Mouse (Mus musculus) kidney, adult 9 months (tissue): Measurements from ENCODE around the gene Lsamp.

ENCODE experiments used
- DNase-seq: peaks from one replicate; pipeline ENCODE4 v3.0.0; 2022

Lsamp gene

GRCm38 (mm10) chr16:41623871-41624270 is 1639.7 kb downstream of the Lsamp start:
- DNase-seq, result no peak

- DNase-seq, result no peak
These were observed 1649.7 kb downstream of the Lsamp start for GRCm38 (mm10) chr16:41633898-41634297.

- no peak for DNase-seq
These were observed 1656.7 kb downstream of the Lsamp start for GRCm38 (mm10) chr16:41640876-41641275.

GRCm38 (mm10) chr16:41653261-41653660 is 1669.1 kb downstream of the Lsamp start:
- no peak for DNase-seq

- DNase-seq, result no peak
These were observed 1690.3 kb downstream of the Lsamp start for GRCm38 (mm10) chr16:41674316-41675038.

GRCm38 (mm10) chr16:41675774-41676173 is 1691.6 kb downstream of the Lsamp start:
- no peak for DNase-seq

- DNase-seq, result peak; percentile 54
These were observed 1708.3 kb downstream of the Lsamp start for GRCm38 (mm10) chr16:41692435-41692834.

GRCm38 (mm10) chr16:41701790-41702428 is 1717.7 kb downstream of the Lsamp start:
- DNase-seq, result no peak

GRCm38 (mm10) chr16:41728900-41729585 is 1744.9 kb downstream of the Lsamp start:
- DNase-seq, result no peak

- DNase-seq, result no peak
These were observed 1745.8 kb downstream of the Lsamp start for GRCm38 (mm10) chr16:41729911-41730310.

GRCm38 (mm10) chr16:41745037-41745436 is 1760.9 kb downstream of the Lsamp start:
- peak; percentile 78 for DNase-seq

GRCm38 (mm10) chr16:41746235-41746911 is 1762.2 kb downstream of the Lsamp start:
- DNase-seq, result no peak

- no peak for DNase-seq
These were observed 1763.7 kb downstream of the Lsamp start for GRCm38 (mm10) chr16:41747874-41748273.

- DNase-seq, result no peak
These were observed 1764.6 kb downstream of the Lsamp start for GRCm38 (mm10) chr16:41748759-41749158.

- DNase-seq, result no peak
These were observed 1780.1 kb downstream of the Lsamp start for GRCm38 (mm10) chr16:41764285-41764684.

- DNase-seq, result no peak
These were observed 1787.4 kb downstream of the Lsamp start for GRCm38 (mm10) chr16:41771427-41772125.

GRCm38 (mm10) chr16:41777586-41777985 is 1793.4 kb downstream of the Lsamp start:
- peak; percentile 3 for DNase-seq

- DNase-seq, result no peak
These were observed 1801.4 kb downstream of the Lsamp start for GRCm38 (mm10) chr16:41785600-41785999.

- no peak for DNase-seq
These were observed 1802.5 kb downstream of the Lsamp start for GRCm38 (mm10) chr16:41786704-41787103.

- DNase-seq, result no peak
These were observed 1803.0 kb downstream of the Lsamp start for GRCm38 (mm10) chr16:41787146-41787545.

- no peak for DNase-seq
These were observed 1805.9 kb downstream of the Lsamp start for GRCm38 (mm10) chr16:41790016-41790415.

GRCm38 (mm10) chr16:41820369-41820768 is 1836.2 kb downstream of the Lsamp start:
- DNase-seq, result no peak
